Mouse (Mus musculus) intestine, embryonic 16.5 days (tissue): ENCODE measurements around the gene Csk. TPM values are rescaled to one million over a fixed set of nuclear protein-coding genes. Genes with fewer than 3 reads are reported as not detected.

Source experiments
- ATAC-seq: fragments of 200-750 bp; cut with Nextera tagmentation; 2 replicates; pipeline ENCODE4 v1.8.0; 2017; ENCODE audit warnings: moderate TSS enrichment, moderate library complexity
- H3K27ac ChIP-seq: fragments of 300-500 bp; sonication (generic); 2 replicates; pipeline ENCODE4 v1.5.1; 2014; ENCODE audit warnings: mild to moderate bottlenecking, low read length
- H3K27me3 ChIP-seq: fragments of 300-500 bp; sonication (generic); replicated peaks from 2 replicates; pipeline ENCODE4 v1.6.1; 2014; ENCODE audit warnings: low read length, control low read depth, mixed read lengths; ENCODE audit not compliant: control insufficient read depth, insufficient read depth
- H3K36me3 ChIP-seq: fragments of 300-500 bp; sonication (generic); 2 replicates; pipeline ENCODE4 v1.6.1; 2014; ENCODE audit warnings: low read length, control low read depth; ENCODE audit not compliant: control insufficient read depth, insufficient read depth
- H3K4me1 ChIP-seq: fragments of 300-500 bp; sonication (generic); 2 replicates; pipeline ENCODE4 v1.6.1; 2014; ENCODE audit warnings: low read length, control low read depth, mixed read lengths; ENCODE audit not compliant: control insufficient read depth, insufficient read depth
- H3K4me2 ChIP-seq: fragments of 300-500 bp; sonication (generic); 2 replicates; pipeline ENCODE4 v1.6.1; 2014; ENCODE audit warnings: low read depth, low read length, control low read depth
- H3K4me3 ChIP-seq: fragments of 300-500 bp; sonication (generic); 2 replicates; pipeline ENCODE4 v1.5.1; 2014; ENCODE audit warnings: mild to moderate bottlenecking, low read length
- H3K9ac ChIP-seq: fragments of 300-500 bp; sonication (generic); 2 replicates; pipeline ENCODE4 v1.6.1; 2014; ENCODE audit warnings: low read depth, low read length
- H3K9me3 ChIP-seq: fragments of 300-500 bp; sonication (generic); 2 replicates; pipeline ENCODE4 v1.6.1; 2016; ENCODE audit warnings: low read length, control low read depth; ENCODE audit not compliant: control insufficient read depth
- WGBS: fragments of 180-500 bp; shearing (Covaris S2); extraction: QIAGEN DNeasy Blood & Tissue Kit; methylation state at CpG from one replicate; pipeline ENCODE4 v1.1.7; 2014; 5-methylcytosine and 5-hydroxymethylcytosine counted together
- polyA plus RNA-seq: library from polyadenylated mRNA; unstranded; fragments of >200 nt; fragmentation: Nextera tagmentation; extraction: Ambion mirVana; gene quantifications from 2 replicates; pipeline ENCODE4 v1.2.1, GENCODE M21; 2015

Csk gene
- polyA plus RNA-seq, 1 experiment from 2014 or later: 36.6 TPM

- no peak overlapping the region for H3K4me3 ChIP-seq
- peaks cover 35% of the 10 kb centered on the region for H3K4me1 ChIP-seq
- no peak for ATAC-seq
- no peak overlapping the region for H3K4me2 ChIP-seq
- no peaks in the 10 kb centered on the region for H3K36me3 ChIP-seq
- H3K27ac ChIP-seq: peak overlapping the region; percentile 45; the same call in 1 of the 2 replicates
- peak overlapping the region; percentile 41 for H3K9ac ChIP-seq
- no peaks in the 10 kb centered on the region for H3K27me3 ChIP-seq
- H3K9me3 ChIP-seq: no peaks in the 10 kb centered on the region
- 30% methylated on average over 6 of the region's 6 CpGs for WGBS
Measured at GRCm38 (mm10) chr9:57650786-57651311, 2.6 kb downstream of the Csk start.

- ATAC-seq: no peak
- Histone ChIP-seq H3K4me3 (no peak overlapping the region), H3K4me2 (no peak overlapping the region), H3K27ac (peak overlapping the region; percentile 45; the same call in 1 of the 2 replicates), H3K27me3 (no peaks in the 10 kb centered on the region), H3K4me1 (peaks cover 34% of the 10 kb centered on the region), H3K9me3 (no peaks in the 10 kb centered on the region), H3K36me3 (no peaks in the 10 kb centered on the region), H3K9ac (no peak overlapping the region)
- 89% methylated on average over 6 of the region's 6 CpGs for WGBS
Measured at GRCm38 (mm10) chr9:57650130-57650785, 3.2 kb downstream of the Csk start.

GRCm38 (mm10) chr9:57647286-57648108, 5.9 kb downstream of the Csk start:
- H3K4me1 ChIP-seq: peaks cover 41% of the 10 kb centered on the region
- no peak for ATAC-seq
- peak overlapping the region; percentile 61 for H3K27ac ChIP-seq
- H3K9ac ChIP-seq: no peak overlapping the region
- 59% methylated on average over 4 of the region's 4 CpGs for WGBS
- H3K4me2 ChIP-seq: no peak overlapping the region
- H3K9me3 ChIP-seq: no peaks in the 10 kb centered on the region
- H3K4me3 ChIP-seq: no peak overlapping the region
- H3K36me3 ChIP-seq: no peaks in the 10 kb centered on the region
- H3K27me3 ChIP-seq: no peaks in the 10 kb centered on the region

GRCm38 (mm10) chr9:57646551-57647103, 6.8 kb downstream of the Csk start:
- H3K4me1 ChIP-seq: peaks cover 50% of the 10 kb centered on the region
- H3K36me3 ChIP-seq: peaks cover 2% of the 10 kb centered on the region; the same call in 1 of the 2 replicates
- H3K4me3 ChIP-seq: no peak overlapping the region
- H3K27me3 ChIP-seq: no peaks in the 10 kb centered on the region
- no peaks in the 10 kb centered on the region for H3K9me3 ChIP-seq
- WGBS: 68% methylated on average over 12 of the region's 12 CpGs
- no peak overlapping the region for H3K4me2 ChIP-seq
- peak overlapping the region; percentile 38 for H3K27ac ChIP-seq
- no peak overlapping the region for H3K9ac ChIP-seq
- no peak for ATAC-seq

- Histone ChIP-seq H3K4me2 (peak overlapping the region; percentile 85), H3K9me3 (no peaks in the 10 kb centered on the region), H3K27ac (peak overlapping the region; percentile 98), H3K9ac (peak overlapping the region; percentile 99), H3K4me1 (peaks cover 52% of the 10 kb centered on the region), H3K36me3 (peaks cover 2% of the 10 kb centered on the region; the same call in 1 of the 2 replicates), H3K4me3 (peak overlapping the region; percentile 96), H3K27me3 (no peaks in the 10 kb centered on the region)
- WGBS: under 1% methylated on average over 84 of the region's 85 CpGs
- ATAC-seq: peak; percentile 81
Measured at GRCm38 (mm10) chr9:57644944-57645893, 8.2 kb downstream of the Csk start.

GRCm38 (mm10) chr9:57644442-57644943, 8.9 kb downstream of the Csk start:
- no peak for ATAC-seq

GRCm38 (mm10) chr9:57643856-57644180, 9.6 kb downstream of the Csk start:
- Histone ChIP-seq H3K4me2 (peak overlapping the region; percentile 85), H3K4me3 (peak overlapping the region; percentile 96), H3K36me3 (peaks cover 2% of the 10 kb centered on the region; the same call in 1 of the 2 replicates), H3K9ac (peak overlapping the region; percentile 99), H3K27ac (peak overlapping the region; percentile 98), H3K27me3 (no peaks in the 10 kb centered on the region), H3K4me1 (peaks cover 65% of the 10 kb centered on the region), H3K9me3 (no peaks in the 10 kb centered on the region)
- no peak for ATAC-seq
- 27% methylated on average over 7 of the region's 7 CpGs for WGBS

More at GRCm38 (mm10) chr9:57644442-57644943, 8.9 kb downstream of the Csk start:
- Histone ChIP-seq H3K9me3 (no peaks in the 10 kb centered on the region), H3K27me3 (no peaks in the 10 kb centered on the region), H3K4me1 (peaks cover 59% of the 10 kb centered on the region), H3K36me3 (peaks cover 2% of the 10 kb centered on the region; the same call in 1 of the 2 replicates), H3K27ac (peak overlapping the region; percentile 98), H3K9ac (peak overlapping the region; percentile 99), H3K4me3 (peak overlapping the region; percentile 96), H3K4me2 (peak overlapping the region; percentile 85)
- 0% methylated on average over 18 of the region's 18 CpGs for WGBS

- Histone ChIP-seq H3K27me3 (no peaks in the 10 kb centered on the region), H3K36me3 (peaks cover 2% of the 10 kb centered on the region; the same call in 1 of the 2 replicates), H3K4me3 (peak overlapping the region; percentile 96), H3K9ac (peak overlapping the region; percentile 99), H3K4me1 (peaks cover 66% of the 10 kb centered on the region), H3K9me3 (no peaks in the 10 kb centered on the region), H3K27ac (peak overlapping the region; percentile 98), H3K4me2 (peak overlapping the region; percentile 85)
- WGBS: 58% methylated on average over 9 of the region's 9 CpGs
- no peak for ATAC-seq
Measured at GRCm38 (mm10) chr9:57643169-57643855, 10.1 kb downstream of the Csk start.
